Mouse (Mus musculus) neural tube, embryonic 14.5 days (tissue): ENCODE data around the gene Nat8. TPM values are rescaled to one million over a fixed set of nuclear protein-coding genes. Genes with fewer than 3 reads are reported as not detected.
"Not testable (repeated sequence)": the region's sequence is repeated elsewhere in the genome, so short reads cannot be mapped to it uniquely, and the experiment has no call there.

Experiments used
- ATAC-seq: fragments of 200-750 bp; cut with Nextera tagmentation; 2 replicates; pipeline ENCODE4 v1.8.0; 2017; ENCODE audit warnings: low read depth, mild to moderate bottlenecking, moderate TSS enrichment, moderate library complexity
- H3K27ac ChIP-seq: fragments of 300-500 bp; sonication (generic); 2 replicates; pipeline ENCODE4 v1.5.1; 2014; ENCODE audit warnings: low read depth, mild to moderate bottlenecking, control low read depth, low read length, moderate library complexity, mixed read lengths
- H3K27me3 ChIP-seq: fragments of 300-500 bp; sonication (generic); 2 replicates; pipeline ENCODE4 v1.6.1; 2014; ENCODE audit warnings: low read length; ENCODE audit not compliant: control insufficient read depth, insufficient read depth
- H3K36me3 ChIP-seq: fragments of 300-500 bp; sonication (generic); 2 replicates; pipeline ENCODE4 v1.6.1; 2014; ENCODE audit warnings: low read length, mixed read lengths; ENCODE audit not compliant: control insufficient read depth, insufficient read depth
- H3K4me1 ChIP-seq: fragments of 300-500 bp; sonication (generic); 2 replicates; pipeline ENCODE4 v1.6.1; 2014; ENCODE audit warnings: low read length; ENCODE audit not compliant: control insufficient read depth, insufficient read depth
- H3K4me2 ChIP-seq: fragments of 300-500 bp; sonication (generic); 2 replicates; pipeline ENCODE4 v1.6.1; 2014; ENCODE audit warnings: mild to moderate bottlenecking, low read depth, low read length, control low read depth
- H3K4me3 ChIP-seq: fragments of 300-500 bp; sonication (generic); 2 replicates; pipeline ENCODE4 v1.5.1; 2014; ENCODE audit warnings: low read depth, low read length, control low read depth, mixed read lengths
- H3K9ac ChIP-seq: fragments of 300-500 bp; sonication (generic); replicated peaks from 2 replicates; pipeline ENCODE4 v1.6.1; 2014; ENCODE audit warnings: low read depth, mild to moderate bottlenecking, control low read depth, low read length, mixed read lengths
- H3K9me3 ChIP-seq: fragments of 300-500 bp; sonication (generic); 2 replicates; pipeline ENCODE4 v1.6.1; 2016; ENCODE audit warnings: low read length; ENCODE audit not compliant: control insufficient read depth
- WGBS: fragments of 180-500 bp; shearing (Covaris S2); extraction: QIAGEN DNeasy Blood & Tissue Kit; methylation state at CpG from one replicate; pipeline ENCODE4 v1.1.7; 2014; 5-methylcytosine and 5-hydroxymethylcytosine counted together
- polyA plus RNA-seq: library from polyadenylated mRNA; unstranded; fragments of >200 nt; fragmentation: Nextera tagmentation; extraction: Ambion mirVana; gene quantifications from 2 replicates; pipeline ENCODE4 v1.2.1, GENCODE M21; 2014

Nat8 gene
- not detected in 2 replicates for polyA plus RNA-seq

DNA sequence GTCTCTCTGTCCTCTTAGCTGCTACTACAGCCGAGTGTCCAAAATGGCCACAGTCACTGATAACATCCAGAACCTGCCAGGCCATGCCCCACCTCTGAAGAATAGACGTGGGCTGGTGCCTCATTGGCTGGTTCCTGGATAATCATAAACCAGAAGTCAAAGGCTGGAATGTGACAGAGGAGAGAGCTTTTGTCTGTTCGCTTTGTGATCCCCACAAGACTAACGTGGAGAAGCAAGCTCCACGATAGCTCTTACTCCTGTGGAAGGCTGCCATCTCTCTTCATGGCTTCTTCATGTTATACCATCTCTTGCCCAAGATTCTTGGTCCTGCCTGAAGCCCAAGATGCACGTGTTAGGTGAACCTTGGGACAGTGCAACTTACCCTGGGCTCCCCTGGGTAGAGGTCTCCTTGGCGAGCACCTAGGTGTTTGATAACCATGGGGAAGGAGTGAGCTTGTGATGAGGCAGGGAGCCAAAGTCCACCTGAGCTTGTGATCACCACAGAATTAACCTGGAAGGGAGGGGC is at the start of gene Nat8:
Gene Nat8, minus strand, starts transcription at position 287 of the 526 bp plus-strand sequence.
- Histone ChIP-seq H3K9me3 (no peaks in the 10 kb centered on the region), H3K36me3 (no peaks in the 10 kb centered on the region), H3K9ac (no peak within 1 kb of the TSS), H3K27ac (no peak within 1 kb of the TSS), H3K27me3 (no peaks in the 10 kb centered on the region), H3K4me3 (no peak within 1 kb of the TSS), H3K4me1 (no peaks in the 10 kb centered on the region), H3K4me2 (no peak within 1 kb of the TSS)
- WGBS = 78% methylated on average over 7 of the region's 7 CpGs
- no peak for ATAC-seq

DNA sequence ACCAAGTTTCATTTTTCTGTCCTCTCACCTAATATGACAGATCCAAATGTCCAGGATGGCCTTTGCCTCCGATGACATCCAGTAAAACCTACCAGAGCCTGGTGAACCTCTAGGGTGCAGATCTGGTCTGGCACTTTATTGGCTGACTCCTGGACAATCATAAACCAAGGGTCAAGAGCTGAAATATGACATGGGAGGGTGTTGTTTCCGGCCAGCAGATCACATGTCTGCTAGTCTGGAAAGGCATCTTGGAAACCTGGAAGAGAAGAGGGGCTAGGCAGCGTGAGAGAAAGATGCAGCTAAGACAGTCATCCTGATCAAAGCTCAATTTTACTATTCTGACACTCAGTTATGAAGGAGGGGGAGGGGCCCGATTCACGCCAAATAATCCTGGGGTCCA is 37.1 kb upstream of the Nat8 start, which contains the start of gene Nat8f2:
Gene Nat8f2, minus strand, starts transcription at position 153 of the 400 bp plus-strand sequence.
- not testable (repeated sequence) for H3K27ac ChIP-seq, H3K9ac ChIP-seq, H3K4me1 ChIP-seq, H3K4me3 ChIP-seq, H3K36me3 ChIP-seq, H3K27me3 ChIP-seq, ATAC-seq, H3K4me2 ChIP-seq, H3K9me3 ChIP-seq
- WGBS = 91% methylated on average over 5 of the region's 5 CpGs

- Histone ChIP-seq H3K27ac (no peak overlapping the region), H3K4me2 (no peak overlapping the region), H3K4me1 (no peaks in the 10 kb centered on the region), H3K36me3 (no peaks in the 10 kb centered on the region), H3K27me3 (no peaks in the 10 kb centered on the region), H3K4me3 (no peak overlapping the region), H3K9me3 (no peaks in the 10 kb centered on the region), H3K9ac (no peak overlapping the region)
- ATAC-seq = no peak
- WGBS = 88% methylated on average over 8 of the region's 8 CpGs
Observed at GRCm38 (mm10) chr6:85867726-85868690, 36.1 kb upstream of the Nat8 start.

DNA sequence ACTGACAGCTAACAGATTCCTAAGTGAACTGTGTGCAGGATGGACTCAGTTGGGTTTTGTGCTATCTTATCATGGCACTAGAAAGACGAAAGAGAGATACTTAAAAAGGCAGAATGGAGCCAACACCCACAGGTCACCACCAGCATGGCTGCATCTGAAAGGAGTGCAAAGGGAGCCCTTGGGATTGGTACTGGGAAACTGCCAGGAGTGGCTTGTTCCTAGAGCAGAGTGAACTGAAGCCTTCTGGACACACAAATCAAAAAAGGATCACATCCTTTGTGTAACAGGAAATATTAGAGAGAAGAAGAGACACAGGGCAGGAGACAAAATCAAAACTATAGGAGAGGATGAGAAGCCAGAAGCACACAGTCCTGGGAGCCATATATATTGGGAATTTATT is 35.1 kb upstream of the Nat8 start:
- H3K27ac ChIP-seq, H3K4me2 ChIP-seq, H3K36me3 ChIP-seq, H3K9ac ChIP-seq, H3K4me3 ChIP-seq, H3K4me1 ChIP-seq, ATAC-seq, H3K9me3 ChIP-seq, H3K27me3 ChIP-seq: not testable (repeated sequence)
- WGBS = 81% methylated on average over 1 of the region's 1 CpGs

GRCm38 (mm10) chr6:85866166-85866565 is 34.3 kb upstream of the Nat8 start:
- not testable (repeated sequence) for H3K4me1 ChIP-seq, H3K4me2 ChIP-seq, H3K4me3 ChIP-seq, H3K27ac ChIP-seq, H3K27me3 ChIP-seq, H3K9me3 ChIP-seq, H3K36me3 ChIP-seq, ATAC-seq, H3K9ac ChIP-seq
- 87% methylated on average over 3 of the region's 3 CpGs for WGBS

DNA sequence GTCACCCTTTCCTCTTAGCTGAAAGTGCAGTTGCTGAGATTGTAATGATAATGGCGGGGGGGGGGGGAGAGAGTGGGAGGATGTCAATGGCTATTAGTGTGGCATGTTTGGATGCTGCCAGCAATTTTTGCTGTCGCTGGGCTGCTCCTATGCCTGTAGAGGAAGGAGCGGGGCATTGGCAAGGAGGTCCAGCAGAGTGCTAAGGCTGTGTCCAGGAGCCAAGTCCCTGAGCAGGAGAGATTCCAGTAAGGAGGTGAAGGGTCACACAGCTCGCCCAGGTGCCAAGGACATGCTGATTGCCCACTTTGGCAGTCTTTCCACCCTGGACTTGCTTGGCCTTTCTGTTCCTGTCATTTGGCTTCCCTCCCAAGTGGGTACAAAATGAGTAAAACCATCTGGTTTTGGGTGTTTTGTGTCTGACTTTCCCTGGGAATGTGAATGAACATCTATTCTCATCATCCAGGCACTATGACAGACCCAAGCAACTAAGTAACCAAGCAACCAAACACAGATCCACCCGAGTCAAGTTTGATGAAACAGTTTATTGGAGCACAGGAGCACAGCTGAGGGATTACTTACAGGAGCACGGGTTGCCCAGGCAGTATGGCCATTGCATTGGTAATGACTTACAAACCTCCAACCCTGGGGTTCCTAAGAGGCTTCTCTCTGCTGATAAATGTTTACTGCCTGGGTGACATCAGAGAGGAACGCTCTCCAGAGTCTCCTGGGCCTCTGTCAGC is 33.2 kb upstream of the Nat8 start:
- not testable (repeated sequence) for ATAC-seq

DNA sequence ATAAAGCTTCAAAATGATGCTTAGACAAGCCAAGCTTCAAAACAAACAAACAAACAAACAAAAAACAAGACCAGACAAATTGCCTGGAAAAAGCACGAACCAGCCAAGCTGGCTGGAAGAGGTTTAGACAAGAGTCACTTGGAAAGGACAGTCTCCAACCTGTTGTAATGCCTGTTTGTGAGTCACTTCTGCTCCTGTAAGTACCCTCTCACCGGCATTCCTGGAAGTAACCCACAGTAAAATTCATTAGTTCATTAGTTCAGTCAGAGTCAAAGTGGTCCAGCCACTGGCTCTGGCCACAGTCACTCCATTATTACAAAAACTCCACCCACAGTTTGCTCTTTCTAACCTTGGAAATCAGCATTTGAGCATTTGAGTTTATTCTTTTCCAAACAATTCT is 32.0 kb upstream of the Nat8 start:
- Histone ChIP-seq H3K27me3 (no peaks in the 10 kb centered on the region), H3K9ac (no peak overlapping the region), H3K4me3 (no peak overlapping the region), H3K4me2 (no peak overlapping the region), H3K4me1 (no peaks in the 10 kb centered on the region), H3K9me3 (no peaks in the 10 kb centered on the region), H3K27ac (no peak overlapping the region), H3K36me3 (no peaks in the 10 kb centered on the region)
- 98% methylated on average over 2 of the region's 2 CpGs for WGBS
- no peak for ATAC-seq

More for the DNA sequence above, 33.2 kb upstream of the Nat8 start:
- not testable (repeated sequence) for H3K4me2 ChIP-seq, H3K27ac ChIP-seq, H3K9ac ChIP-seq, H3K36me3 ChIP-seq, H3K4me3 ChIP-seq, H3K27me3 ChIP-seq, H3K9me3 ChIP-seq, H3K4me1 ChIP-seq
- 58% methylated on average over 6 of the region's 7 CpGs for WGBS

DNA sequence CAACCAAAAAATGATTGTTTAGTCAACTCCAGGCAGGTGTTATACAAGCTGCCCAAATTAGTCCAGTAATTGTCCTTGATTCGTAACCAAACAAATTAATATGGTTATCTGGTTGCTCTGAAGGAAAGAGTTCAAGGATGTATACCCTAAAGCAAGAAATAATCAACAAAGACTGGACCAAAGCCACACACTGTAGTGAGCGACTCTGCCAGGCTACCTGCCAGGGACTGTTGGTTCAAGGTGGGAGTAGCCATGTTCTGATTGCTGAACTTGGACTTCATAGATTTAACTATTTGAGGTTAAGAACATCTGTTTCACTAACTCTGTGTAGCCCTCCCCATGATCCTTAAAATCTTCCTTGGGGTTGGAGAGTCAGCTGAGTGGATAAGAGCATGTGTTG is 31.3 kb upstream of the Nat8 start:
- no peak overlapping the region for H3K4me2 ChIP-seq
- no peaks in the 10 kb centered on the region for H3K36me3 ChIP-seq
- no peak for ATAC-seq
- H3K27ac ChIP-seq = no peak overlapping the region
- H3K27me3 ChIP-seq = no peaks in the 10 kb centered on the region
- WGBS = 90% methylated on average over 2 of the region's 2 CpGs
- no peaks in the 10 kb centered on the region for H3K4me1 ChIP-seq
- H3K9me3 ChIP-seq = no peaks in the 10 kb centered on the region
- no peak overlapping the region for H3K9ac ChIP-seq
- H3K4me3 ChIP-seq = no peak overlapping the region

- H3K4me2 ChIP-seq = no peak overlapping the region
- 83% methylated on average over 3 of the region's 3 CpGs for WGBS
- ATAC-seq = no peak
Observed at GRCm38 (mm10) chr6:85862565-85862964, 30.7 kb upstream of the Nat8 start.

More at GRCm38 (mm10) chr6:85862565-85862964, 30.7 kb upstream of the Nat8 start:
- no peak overlapping the region for H3K27ac ChIP-seq
- no peak overlapping the region for H3K9ac ChIP-seq
- H3K27me3 ChIP-seq = no peaks in the 10 kb centered on the region
- H3K4me3 ChIP-seq = no peak overlapping the region
- no peaks in the 10 kb centered on the region for H3K4me1 ChIP-seq
- no peaks in the 10 kb centered on the region for H3K36me3 ChIP-seq
- H3K9me3 ChIP-seq = no peaks in the 10 kb centered on the region
